Mouse (Mus musculus): ENCODE data around the gene Cenpl. TPM values are rescaled to one million over a fixed set of nuclear protein-coding genes. Genes with fewer than 3 reads are reported as not detected.

The Cenpl gene
- polyA plus RNA-seq, 1 experiment from 2014 or later: 16.7 TPM

GRCm38 (mm10) chr1:161032345-161032744 lies 38.2 kb upstream of the Cenpl start:
- TF ChIP-seq CTCF (IDR thresholded peaks at IDR 0.05; ENCODE audit: low read depth): no peak
- ATAC-seq (replicated peaks; ENCODE audit: low FRiP score, low read depth): no peak
- Histone ChIP-seq H3K27ac (no peak overlapping the region), H3K4me3 (replicated peaks; ENCODE audit: low read depth, low read length) (no peak overlapping the region), H3K36me3 (ENCODE audit: insufficient read depth, low read length) (peaks cover 21% of the 10 kb centered on the region), H3K27me3 (ENCODE audit: insufficient read depth, low read length) (no peaks in the 10 kb centered on the region), H3K9ac (ENCODE audit: low read depth, low read length) (no peak overlapping the region), H3K9me3 (replicated peaks; ENCODE audit: low read length) (no peaks in the 10 kb centered on the region), H3K4me1 (replicated peaks; ENCODE audit: insufficient read depth, low read length) (peaks cover 6% of the 10 kb centered on the region; the same call in 1 of the 2 replicates), H3K4me2 (ENCODE audit: low read length) (no peak overlapping the region)
- WGBS: 89% methylated on average over 7 of the region's 7 CpGs
- DNase-seq (ENCODE audit: low spot score): no peak

- Histone ChIP-seq H3K4me2 (ENCODE audit: low read length) (peak overlapping the region; percentile 69), H3K27ac (peak overlapping the region; percentile 95), H3K9ac (ENCODE audit: low read depth, low read length) (peak overlapping the region; percentile 81), H3K4me3 (replicated peaks; ENCODE audit: low read depth, low read length) (peak overlapping the region; percentile 81), H3K36me3 (ENCODE audit: insufficient read depth, low read length) (peaks cover 32% of the 10 kb centered on the region), H3K27me3 (ENCODE audit: insufficient read depth, low read length) (no peaks in the 10 kb centered on the region), H3K9me3 (replicated peaks; ENCODE audit: low read length) (no peaks in the 10 kb centered on the region), H3K4me1 (replicated peaks; ENCODE audit: insufficient read depth, low read length) (peaks cover 6% of the 10 kb centered on the region; the same call in 1 of the 2 replicates)
- no peak for TF ChIP-seq CTCF (IDR thresholded peaks at IDR 0.05; ENCODE audit: low read depth)
- under 1% methylated on average over 21 of the region's 21 CpGs for WGBS
- peak; percentile 57 for DNase-seq (ENCODE audit: low spot score)
- ATAC-seq (replicated peaks; ENCODE audit: low FRiP score, low read depth): no peak
Observed at GRCm38 (mm10) chr1:161033856-161034434, 36.6 kb upstream of the Cenpl start.

- Histone ChIP-seq H3K4me2 (ENCODE audit: low read length) (peak within 1 kb of the TSS; percentile 88), H3K36me3 (ENCODE audit: insufficient read depth, low read length) (peaks cover 33% of the 10 kb centered on the region), H3K9me3 (replicated peaks; ENCODE audit: low read length) (no peaks in the 10 kb centered on the region), H3K27ac (peak within 1 kb of the TSS; percentile 95), H3K27me3 (ENCODE audit: insufficient read depth, low read length) (no peaks in the 10 kb centered on the region), H3K4me3 (replicated peaks; ENCODE audit: low read depth, low read length) (peak within 1 kb of the TSS; percentile 81), H3K9ac (ENCODE audit: low read depth, low read length) (peak within 1 kb of the TSS; percentile 81), H3K4me1 (replicated peaks; ENCODE audit: insufficient read depth, low read length) (peaks cover 6% of the 10 kb centered on the region; the same call in 1 of the 2 replicates)
- no peak for TF ChIP-seq CTCF (IDR thresholded peaks at IDR 0.05; ENCODE audit: low read depth)
- DNase-seq (ENCODE audit: low spot score) (peak; percentile 99), ATAC-seq (replicated peaks; ENCODE audit: low FRiP score, low read depth) (peak; percentile 95)
- WGBS: under 1% methylated on average over 67 of the region's 76 CpGs
Observed at GRCm38 (mm10) chr1:161034435-161035280, 35.9 kb upstream of the Cenpl start, which contains the start of gene Zbtb37. Gene Zbtb37, minus strand, starts transcription at chr1:161034849.

DNA sequence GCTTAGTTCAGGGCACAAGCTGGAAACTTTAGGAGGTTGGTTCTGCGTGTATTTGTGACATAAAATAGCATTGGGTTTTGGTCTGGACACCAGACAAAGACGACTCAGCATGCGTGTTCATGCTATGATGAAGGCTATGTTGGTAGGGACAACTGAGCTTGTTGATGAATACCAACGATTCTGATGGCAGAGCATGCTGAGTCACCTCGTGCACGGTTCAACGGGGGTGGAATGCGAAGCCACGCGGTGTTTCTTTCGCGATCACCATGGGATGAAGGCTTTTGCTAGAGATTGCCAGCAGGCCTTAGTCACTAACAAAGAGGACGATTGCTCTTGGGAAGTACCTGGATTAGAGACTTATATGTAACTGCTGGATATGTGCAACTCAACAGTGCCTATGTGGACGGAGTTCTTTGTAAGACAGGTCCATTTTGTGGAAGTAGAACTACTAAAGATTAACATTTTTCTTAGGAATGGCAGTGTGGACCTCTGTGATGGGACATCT lies 35.2 kb upstream of the Cenpl start:
- 0% methylated on average over 14 of the region's 14 CpGs for WGBS
- Histone ChIP-seq H3K4me1 (replicated peaks; ENCODE audit: insufficient read depth, low read length) (peaks cover 6% of the 10 kb centered on the region; the same call in 1 of the 2 replicates), H3K9ac (ENCODE audit: low read depth, low read length) (peak overlapping the region; percentile 78), H3K36me3 (ENCODE audit: insufficient read depth, low read length) (peaks cover 29% of the 10 kb centered on the region), H3K27ac (peak overlapping the region; percentile 95), H3K27me3 (ENCODE audit: insufficient read depth, low read length) (no peaks in the 10 kb centered on the region), H3K9me3 (replicated peaks; ENCODE audit: low read length) (no peaks in the 10 kb centered on the region), H3K4me3 (replicated peaks; ENCODE audit: low read depth, low read length) (peak overlapping the region; percentile 81), H3K4me2 (ENCODE audit: low read length) (peak overlapping the region; percentile 88)
- peak; percentile 53 for ATAC-seq (replicated peaks; ENCODE audit: low FRiP score, low read depth)
- DNase-seq (ENCODE audit: low spot score): peak; percentile 68
- TF ChIP-seq CTCF (IDR thresholded peaks at IDR 0.05; ENCODE audit: low read depth): no peak

- 1% methylated on average over 6 of the region's 6 CpGs for WGBS
- H3K27ac ChIP-seq: peak overlapping the region; percentile 95
- no peaks in the 10 kb centered on the region for H3K9me3 ChIP-seq (replicated peaks; ENCODE audit: low read length)
- H3K27me3 ChIP-seq (ENCODE audit: insufficient read depth, low read length): no peaks in the 10 kb centered on the region
- ATAC-seq (replicated peaks; ENCODE audit: low FRiP score, low read depth) (no peak), DNase-seq (ENCODE audit: low spot score) (peak; percentile 34)
- peaks cover 6% of the 10 kb centered on the region; the same call in 1 of the 2 replicates for H3K4me1 ChIP-seq (replicated peaks; ENCODE audit: insufficient read depth, low read length)
- peak overlapping the region; percentile 88 for H3K4me2 ChIP-seq (ENCODE audit: low read length)
- H3K9ac ChIP-seq (ENCODE audit: low read depth, low read length): peak overlapping the region; percentile 78
- TF ChIP-seq CTCF (IDR thresholded peaks at IDR 0.05; ENCODE audit: low read depth): no peak
- H3K4me3 ChIP-seq (replicated peaks; ENCODE audit: low read depth, low read length): peak overlapping the region; percentile 81
- peaks cover 27% of the 10 kb centered on the region for H3K36me3 ChIP-seq (ENCODE audit: insufficient read depth, low read length)
Observed at GRCm38 (mm10) chr1:161035786-161036404, 34.6 kb upstream of the Cenpl start.

- Histone ChIP-seq H3K9ac (ENCODE audit: low read depth, low read length) (peak overlapping the region; percentile 78), H3K9me3 (replicated peaks; ENCODE audit: low read length) (no peaks in the 10 kb centered on the region), H3K4me2 (ENCODE audit: low read length) (peak overlapping the region; percentile 88), H3K4me1 (replicated peaks; ENCODE audit: insufficient read depth, low read length) (peaks cover 6% of the 10 kb centered on the region; the same call in 1 of the 2 replicates), H3K27ac (peak overlapping the region; percentile 95), H3K36me3 (ENCODE audit: insufficient read depth, low read length) (peaks cover 25% of the 10 kb centered on the region), H3K4me3 (replicated peaks; ENCODE audit: low read depth, low read length) (peak overlapping the region; percentile 81), H3K27me3 (ENCODE audit: insufficient read depth, low read length) (no peaks in the 10 kb centered on the region)
- DNase-seq (ENCODE audit: low spot score): peak; percentile 25
- no peak for ATAC-seq (replicated peaks; ENCODE audit: low FRiP score, low read depth)
- TF ChIP-seq CTCF (IDR thresholded peaks at IDR 0.05; ENCODE audit: low read depth): no peak
- 1% methylated on average over 5 of the region's 5 CpGs for WGBS
Observed at GRCm38 (mm10) chr1:161036411-161036841, 34.1 kb upstream of the Cenpl start.
